Mouse (Mus musculus) brain, embryonic 14.5 days (tissue): ENCODE results near the gene Xndc1. TPM values are rescaled to one million over a fixed set of nuclear protein-coding genes. Genes with fewer than 3 reads are reported as not detected.
A peak's percentile ranks its signal among the peaks of the same experiment; 100 is the strongest.
"Not testable (repeated sequence)": the region's sequence is repeated elsewhere in the genome, so short reads cannot be mapped to it uniquely, and the experiment has no call there.

ENCODE experiments used
- DNase-seq: peaks from one replicate; pipeline ENCODE4 v3.0.0-alpha.2; 2011; ENCODE audit warnings: low read depth
- CTCF ChIP-seq: fragments of 200-500 bp; IDR thresholded peaks from 2 replicates; pipeline ENCODE4 v1.5.1; 2012; ENCODE audit warnings: inconsistent platforms, mild to moderate bottlenecking, moderate library complexity, borderline replicate concordance; ENCODE audit not compliant: insufficient read depth, insufficient read length; ENCODE audit errors: extremely low read depth
- POLR2A ChIP-seq: fragments of 200-500 bp; IDR thresholded peaks from 2 replicates; pipeline ENCODE4 v1.6.1; 2012; ENCODE audit warnings: mild to moderate bottlenecking, inconsistent platforms, borderline replicate concordance; ENCODE audit not compliant: poor library complexity, insufficient read depth, insufficient read length, severe bottlenecking; ENCODE audit errors: extremely low read depth
- polyA plus RNA-seq: library from polyadenylated mRNA; depleted of rRNA; stranded (reverse); fragments of >200 nt; gene quantifications from 2 replicates; pipeline ENCODE4 v1.2.3, GENCODE M21; 2012

The Xndc1 gene
- polyA plus RNA-seq, 1 experiment, result 44.4 TPM

DNA sequence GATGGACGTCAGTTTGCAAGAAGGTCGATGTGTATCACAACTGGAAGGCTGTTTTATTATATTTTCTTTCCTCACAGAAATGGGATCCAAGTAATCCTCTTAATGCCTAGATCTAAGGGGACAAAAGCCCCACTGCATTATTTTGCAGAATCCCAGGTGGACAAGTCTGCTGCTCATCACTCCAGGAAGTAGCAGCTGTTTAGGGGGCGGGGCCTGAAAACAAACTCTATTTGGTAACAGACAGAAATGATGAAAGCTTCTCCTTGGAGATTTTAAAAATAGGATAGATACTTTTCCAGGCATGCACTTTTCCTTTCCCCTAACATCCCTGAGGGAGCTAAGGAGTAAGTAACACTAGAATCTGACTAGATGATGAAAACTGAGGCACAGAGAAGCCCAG is 28.0 kb upstream of the Xndc1 start:
- no peak for DNase-seq
- TF ChIP-seq CTCF, result no peak
- no peak for TF ChIP-seq POLR2A

DNA sequence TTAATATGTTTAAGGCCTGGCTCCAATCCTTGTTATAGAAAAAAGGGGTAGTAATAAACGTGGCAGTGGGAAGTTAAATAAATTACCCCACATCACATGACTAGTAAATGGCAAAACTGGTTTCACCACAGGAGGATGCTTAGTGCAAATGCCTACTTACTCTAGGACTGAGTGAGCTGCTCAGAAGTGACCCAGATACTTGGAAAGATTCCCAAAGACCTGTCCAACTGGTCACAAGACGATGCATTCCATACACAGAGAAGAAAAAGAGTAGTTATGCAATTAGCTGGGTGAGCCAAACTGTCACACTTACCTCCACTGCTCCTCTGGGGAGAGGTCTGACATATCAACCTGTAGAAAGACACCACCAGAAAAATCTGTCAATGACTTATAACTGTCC is 23.0 kb upstream of the Xndc1 start:
- TF ChIP-seq CTCF (no peak), POLR2A (no peak)

DNA sequence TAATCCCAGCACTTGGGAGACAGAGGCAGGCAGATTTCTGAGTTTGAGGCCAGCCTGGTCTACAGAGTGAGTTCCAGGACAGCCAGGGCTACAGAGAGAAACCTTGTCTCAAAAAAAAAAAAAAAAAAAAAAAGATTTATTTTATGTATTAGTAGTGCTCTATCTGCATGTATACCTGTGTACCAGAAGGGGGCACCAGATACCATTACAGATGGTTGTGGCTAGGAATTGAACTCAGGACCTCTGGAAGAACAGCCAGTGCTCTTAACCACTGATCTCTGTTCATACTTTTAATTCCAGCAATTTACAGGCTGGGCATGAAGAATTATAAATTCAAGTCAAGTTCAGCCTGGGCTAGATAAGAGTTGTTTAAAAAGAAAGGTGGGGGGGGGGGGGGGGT is 16.8 kb upstream of the Xndc1 start:
- not testable (repeated sequence) for DNase-seq

More for the DNA sequence above, 23.0 kb upstream of the Xndc1 start:
- no peak for DNase-seq

DNA sequence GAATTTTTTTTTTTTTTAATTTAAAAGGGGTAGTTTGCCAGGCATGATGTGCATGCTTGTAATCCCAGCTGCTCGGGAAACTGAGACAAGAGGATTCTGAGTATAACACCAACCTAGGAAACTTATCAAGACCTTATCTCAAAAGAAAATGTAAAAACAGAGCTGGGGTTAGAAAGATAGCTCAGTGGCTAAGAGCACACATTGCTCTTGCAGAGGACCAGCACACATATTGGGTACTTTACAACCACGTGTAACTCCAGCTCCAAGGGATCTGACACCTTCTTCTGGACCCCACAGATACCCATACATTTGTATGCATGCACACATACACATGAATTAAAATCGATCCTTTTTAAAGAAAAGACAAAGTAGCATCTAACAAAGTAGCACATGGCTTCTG is 4.0 kb upstream of the Xndc1 start:
- no peak for DNase-seq
- TF ChIP-seq CTCF (no peak), POLR2A (no peak)

DNA sequence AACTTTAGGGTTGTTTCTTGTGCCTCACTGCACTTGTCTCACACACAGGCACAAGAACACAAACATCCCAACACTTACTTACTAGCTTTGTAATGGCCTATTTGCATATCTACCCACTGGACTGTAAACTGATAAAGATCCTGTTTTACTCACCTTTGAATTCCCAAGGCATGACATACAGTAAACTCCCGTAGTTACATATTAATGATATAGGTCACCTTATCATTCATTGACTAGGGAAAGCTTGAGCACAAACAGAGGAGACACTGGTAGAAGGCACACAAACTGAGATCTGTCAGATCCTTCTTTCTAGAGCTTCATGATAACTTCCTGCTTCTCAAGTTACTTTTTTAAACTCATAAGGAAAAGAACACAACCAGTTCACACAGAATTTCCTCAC is 3.1 kb upstream of the Xndc1 start:
- no peak for DNase-seq
- no peak for TF ChIP-seq CTCF
- TF ChIP-seq POLR2A, result no peak

DNA sequence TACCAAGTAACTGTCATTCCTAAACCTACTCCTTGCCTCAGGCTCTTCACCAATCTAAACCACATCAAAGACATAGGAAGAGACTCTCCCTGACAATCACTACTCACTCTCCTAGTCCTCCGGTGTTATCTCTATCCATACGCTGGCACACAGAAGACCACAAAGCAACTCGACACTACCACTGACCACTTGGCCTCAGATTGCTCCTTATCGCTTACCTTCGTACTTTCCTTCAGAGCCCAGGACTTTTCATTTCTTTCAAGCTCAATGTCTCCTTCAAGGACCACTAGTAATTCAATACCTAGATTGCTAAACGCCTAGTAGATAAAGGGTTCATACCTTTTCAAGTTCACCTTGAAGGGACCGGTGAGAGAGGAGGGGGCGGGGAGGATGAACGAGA is 1.4 kb upstream of the Xndc1 start:
- DNase-seq, result no peak
- no peak for TF ChIP-seq POLR2A
- no peak for TF ChIP-seq CTCF

DNA sequence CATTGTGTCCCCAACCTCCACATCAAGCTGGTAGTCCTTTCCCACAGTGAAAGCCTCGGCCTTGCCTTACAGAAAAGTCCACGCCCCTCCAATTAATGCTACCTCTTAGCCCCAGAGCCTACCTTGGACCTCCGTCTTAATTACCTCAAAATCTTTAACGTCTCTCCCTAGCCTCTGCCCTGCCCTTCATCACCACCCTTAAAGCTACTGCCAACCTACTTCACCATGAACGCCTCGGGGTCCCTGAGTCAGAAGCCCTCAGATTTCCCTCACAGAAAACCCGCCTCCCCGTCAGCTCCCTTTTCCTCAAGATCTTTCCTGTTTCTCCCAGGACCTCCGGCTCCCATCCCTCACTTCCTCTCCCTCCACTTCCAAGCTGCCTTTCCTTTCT is 661 bp upstream of the Xndc1 start:
- no peak for DNase-seq
- TF ChIP-seq POLR2A (no peak), CTCF (no peak)

DNA sequence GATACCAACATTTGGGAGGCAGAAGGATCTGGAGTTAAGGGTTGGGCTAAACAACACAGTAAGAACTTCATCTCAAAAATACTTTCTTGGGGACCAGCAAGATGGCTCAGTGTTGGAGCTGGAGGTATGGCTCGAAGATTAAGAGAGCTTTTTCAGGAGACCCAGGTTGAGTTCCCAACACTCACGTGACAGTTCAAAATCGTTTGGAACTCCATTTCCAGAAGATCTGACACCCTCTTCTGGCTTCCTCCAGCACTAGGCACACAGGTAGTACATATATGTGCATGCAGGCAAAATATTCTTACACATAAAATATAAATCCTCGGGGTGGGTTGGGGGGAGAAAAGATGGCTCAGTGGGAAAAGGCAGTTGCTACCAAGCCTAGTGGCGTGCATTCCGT is 1.1 kb downstream of the Xndc1 start:
- no peak for DNase-seq
- TF ChIP-seq POLR2A (no peak), CTCF (no peak)

DNA sequence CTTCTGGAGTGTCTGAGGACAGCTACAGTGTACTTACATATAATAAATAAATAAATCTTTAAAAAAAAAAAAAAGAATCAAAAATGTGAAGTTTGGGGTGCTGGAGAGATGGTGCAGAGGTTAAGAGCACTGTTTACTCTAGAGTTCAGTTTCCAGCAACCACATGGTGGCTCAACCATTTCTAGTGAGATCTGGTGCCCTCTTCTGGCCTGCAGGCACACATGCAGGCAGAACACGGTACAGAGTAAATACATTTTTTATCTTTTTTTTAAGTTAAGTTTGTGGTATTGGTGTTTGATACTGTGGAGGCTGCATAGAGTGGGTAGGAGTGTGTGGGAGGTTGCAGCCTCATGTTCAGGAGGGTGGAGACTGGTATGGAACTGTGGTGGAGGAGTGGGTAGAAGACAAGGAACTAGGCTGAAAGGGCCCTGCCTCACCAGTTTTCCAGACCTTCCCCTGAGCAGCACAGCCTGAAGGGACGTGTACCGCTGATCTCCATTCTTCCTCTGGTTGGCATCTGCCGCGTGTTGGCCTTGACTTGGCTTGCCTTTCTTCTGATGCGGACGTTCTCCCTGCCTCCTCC is 11.5 kb downstream of the Xndc1 start:
- peak; percentile 32 for DNase-seq
- TF ChIP-seq CTCF, result peak; percentile 57; the same call in 1 of the 2 replicates
- TF ChIP-seq POLR2A, result no peak

DNA sequence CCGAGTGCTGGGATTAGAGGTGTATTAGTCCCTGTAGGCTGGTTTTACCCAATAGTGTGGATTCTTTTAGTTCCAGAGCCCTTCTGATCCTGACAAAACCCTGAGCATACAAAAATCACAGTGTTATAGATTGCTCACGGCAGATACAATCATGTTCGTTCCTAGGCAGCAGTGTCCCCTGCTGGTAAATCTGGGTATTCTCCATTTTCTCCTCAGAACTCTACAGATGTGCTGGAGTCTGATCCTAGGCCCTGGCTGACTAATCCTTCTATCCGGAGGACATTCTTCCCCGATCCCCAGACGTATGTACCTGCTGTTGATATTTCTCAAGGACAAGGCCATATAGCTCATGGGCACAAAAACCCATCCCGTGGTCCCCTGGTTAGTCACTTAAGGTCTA is 13.2 kb downstream of the Xndc1 start:
- TF ChIP-seq CTCF (peak; percentile 60; the same call in 1 of the 2 replicates), POLR2A (no peak)
- DNase-seq, result peak; percentile 51

DNA sequence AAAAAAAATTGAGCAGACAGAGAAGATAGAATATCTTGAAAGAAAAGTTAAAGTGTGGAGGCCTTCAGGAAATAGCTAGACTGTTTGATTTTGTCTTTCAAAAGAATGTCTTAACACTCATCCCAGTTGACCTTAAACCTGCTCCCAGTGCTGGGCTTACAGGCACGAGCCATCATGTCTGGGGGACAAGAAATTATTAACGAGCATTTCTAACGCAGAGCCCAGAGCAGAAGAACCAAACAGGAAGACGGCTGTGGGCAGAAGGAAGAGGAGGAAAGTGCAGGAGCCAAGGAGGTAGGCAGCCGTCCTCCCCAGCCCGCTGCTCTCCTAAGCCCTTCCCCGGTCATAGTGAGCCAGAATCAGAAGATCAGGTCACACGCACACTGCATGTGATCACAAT is 15.0 kb downstream of the Xndc1 start:
- TF ChIP-seq POLR2A (no peak), CTCF (no peak)

DNA sequence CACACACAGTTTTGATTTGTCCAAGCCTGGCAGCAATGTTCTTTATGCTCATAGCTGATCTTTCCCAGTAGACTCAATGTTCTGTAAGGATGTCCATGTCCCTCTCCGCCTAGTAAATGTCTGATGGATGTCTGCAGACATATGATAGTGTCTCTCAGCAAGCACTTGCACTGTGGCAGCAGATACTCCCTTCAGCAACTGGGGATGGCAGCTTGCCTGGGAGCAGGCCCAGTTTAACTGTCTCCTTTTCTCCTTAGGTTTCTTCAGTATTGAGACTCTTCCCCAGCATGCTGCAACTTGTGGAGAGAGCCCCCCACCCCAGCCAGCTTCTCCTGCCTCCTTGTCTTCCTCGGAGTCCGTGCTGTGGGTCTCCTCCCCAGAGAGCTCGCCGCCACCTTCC is 16.5 kb downstream of the Xndc1 start:
- DNase-seq, result no peak
- TF ChIP-seq POLR2A (no peak), CTCF (no peak)

More for the DNA sequence above, 15.0 kb downstream of the Xndc1 start:
- DNase-seq, result no peak

DNA sequence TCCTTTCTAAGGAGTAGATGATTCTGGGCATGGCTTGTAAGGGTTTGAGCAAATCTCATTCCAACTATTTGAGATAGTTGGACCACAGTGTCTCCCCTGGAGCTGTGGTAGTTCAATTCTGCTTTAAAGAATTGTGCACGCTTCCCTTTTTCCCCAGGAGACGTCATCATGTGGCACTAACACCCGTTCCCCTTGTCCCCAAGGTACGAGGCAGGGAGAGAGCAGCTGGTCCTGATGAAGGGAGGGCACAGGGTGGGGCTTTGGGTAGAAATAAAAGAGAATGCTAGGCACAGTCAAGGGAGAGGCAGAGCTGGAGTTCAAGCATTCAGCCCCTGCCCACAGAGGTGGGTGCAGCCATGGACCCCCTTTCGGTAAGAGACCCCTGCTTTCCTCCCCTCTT is 17.5 kb downstream of the Xndc1 start, which contains the start of gene Trpc2:
Gene Trpc2, plus strand, starts transcription at position 301 of the 400 bp plus-strand sequence.
- no peak for TF ChIP-seq POLR2A

More for the DNA sequence above, 17.5 kb downstream of the Xndc1 start, which contains the start of gene Trpc2:
- DNase-seq, result no peak
